Mouse (Mus musculus): ENCODE measurements at regions not wholly inside any gene's neighbourhood (a gene's known extent, or its start where the extent isn't known, plus 50 kb on each side); places are given as distances from the start of the nearest gene placed in this dataset.
A peak's percentile ranks its signal among the peaks of the same experiment; 100 is the strongest.

DNA sequence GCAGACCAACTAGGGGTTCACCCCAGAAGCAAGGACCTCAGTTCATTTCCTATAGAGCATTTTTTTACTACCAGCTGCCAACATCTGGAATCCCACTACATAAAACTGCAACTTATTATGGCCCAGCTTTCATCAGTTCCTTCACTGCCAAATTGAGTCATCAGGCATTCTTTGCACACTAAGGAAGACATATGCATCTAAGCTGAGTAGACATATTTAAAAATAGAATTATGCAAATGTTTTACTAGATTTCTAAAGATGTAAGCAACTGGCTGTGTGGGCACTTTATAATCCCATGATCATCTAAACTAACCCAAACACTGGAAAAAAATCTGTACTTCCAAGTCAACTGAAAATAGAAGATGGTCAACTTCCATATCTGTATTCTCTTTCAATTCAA is 415.9 kb upstream of the Rarb start:
- DNase-seq (ENCODE audit: low spot score): no peak

DNA sequence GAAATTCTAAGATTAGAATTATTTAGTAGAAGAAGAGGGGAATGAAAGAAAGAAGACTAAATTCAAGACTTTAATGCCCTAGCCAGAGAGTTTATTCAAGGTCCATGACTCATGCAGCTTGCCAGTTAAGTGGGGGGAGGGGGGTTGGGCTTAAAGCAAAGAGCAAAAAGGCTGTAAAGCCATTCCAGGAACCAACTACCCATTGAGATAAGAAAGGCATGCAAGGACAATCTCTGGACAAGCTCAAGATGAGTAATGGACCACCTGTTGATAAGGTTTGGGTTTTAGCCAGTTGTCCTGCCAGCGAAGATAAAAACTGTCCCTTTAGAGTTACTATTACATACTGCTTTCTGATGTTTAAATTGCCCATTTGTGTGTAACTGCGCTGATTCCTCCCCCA is 392.5 kb upstream of the Rarb start:
- DNase-seq (ENCODE audit: low spot score): no peak

DNA sequence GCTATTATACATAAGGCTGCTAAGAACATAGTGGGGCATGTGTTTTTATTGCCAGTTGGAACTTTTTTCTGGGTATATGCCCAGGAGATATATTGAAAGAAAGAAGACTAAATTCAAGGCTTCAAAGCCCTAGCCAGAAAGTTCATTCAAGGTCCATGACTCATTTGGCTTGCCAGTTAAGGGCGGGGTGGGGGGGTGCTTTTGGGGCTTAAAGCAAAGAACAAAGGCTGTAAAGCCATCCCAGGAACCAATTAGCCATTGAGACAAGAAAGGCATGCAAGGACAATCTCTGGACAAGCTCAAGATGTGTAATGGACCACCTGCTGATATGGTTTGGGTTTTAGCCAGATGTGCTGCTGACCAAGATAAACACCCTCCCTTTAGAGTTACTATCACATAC is 386.7 kb upstream of the Rarb start:
- DNase-seq (ENCODE audit: low spot score): no peak

DNA sequence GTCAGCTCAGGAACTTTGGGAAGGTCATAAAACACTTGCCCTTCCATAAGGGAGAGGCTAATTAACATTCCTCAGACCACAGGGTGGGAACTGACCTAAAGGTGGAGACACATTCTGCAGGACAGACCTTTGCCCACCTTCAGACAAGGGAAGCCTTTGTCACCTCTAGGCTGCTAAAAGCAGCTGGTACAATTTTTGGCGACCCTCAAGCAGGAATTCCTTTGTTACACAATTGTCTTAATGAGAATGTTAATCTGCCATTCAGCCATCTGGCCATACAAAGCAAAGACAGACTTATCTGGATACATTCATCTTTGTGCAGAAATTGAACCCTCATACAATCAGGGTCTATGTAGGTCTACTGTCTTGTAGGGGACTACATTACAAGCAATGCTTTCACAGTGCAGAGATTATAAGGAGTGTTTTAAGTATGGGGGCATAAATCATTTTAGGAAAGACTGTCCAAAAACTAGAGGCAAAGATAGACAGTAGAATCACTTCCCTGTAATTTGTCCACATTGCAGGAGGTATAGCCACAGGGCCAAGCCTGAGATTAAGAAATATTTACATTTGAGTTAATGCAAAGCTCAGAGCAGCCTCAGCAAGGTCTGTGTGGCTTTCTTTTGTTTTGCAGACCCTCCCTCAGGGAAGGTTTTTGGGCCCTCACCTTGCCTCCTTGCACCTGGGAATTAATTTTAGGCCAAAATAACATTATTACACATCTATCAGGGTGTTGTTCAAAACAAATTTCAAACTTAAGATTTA is 384.5 kb upstream of the Rarb start:
- no peak for DNase-seq (ENCODE audit: low spot score)

DNA sequence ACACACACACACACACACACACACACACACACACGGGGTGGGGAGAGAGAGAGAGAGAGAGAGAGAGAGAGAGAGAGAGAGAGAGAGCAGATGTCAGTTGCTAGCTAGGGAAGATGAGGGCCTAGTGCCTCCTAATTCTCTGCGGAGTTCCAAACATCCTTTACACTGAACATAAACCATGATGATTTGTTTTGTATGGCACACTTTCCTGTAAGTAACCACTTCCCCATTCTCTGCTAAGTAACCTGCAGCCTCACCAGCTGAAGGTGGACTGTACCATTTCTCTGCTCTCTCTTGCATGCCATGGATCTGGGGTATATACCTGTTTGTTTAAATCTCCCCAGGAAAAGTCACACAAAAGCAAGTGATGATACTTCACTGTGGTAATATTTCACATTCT is 374.0 kb upstream of the Rarb start:
- DNase-seq (ENCODE audit: low spot score): no peak

DNA sequence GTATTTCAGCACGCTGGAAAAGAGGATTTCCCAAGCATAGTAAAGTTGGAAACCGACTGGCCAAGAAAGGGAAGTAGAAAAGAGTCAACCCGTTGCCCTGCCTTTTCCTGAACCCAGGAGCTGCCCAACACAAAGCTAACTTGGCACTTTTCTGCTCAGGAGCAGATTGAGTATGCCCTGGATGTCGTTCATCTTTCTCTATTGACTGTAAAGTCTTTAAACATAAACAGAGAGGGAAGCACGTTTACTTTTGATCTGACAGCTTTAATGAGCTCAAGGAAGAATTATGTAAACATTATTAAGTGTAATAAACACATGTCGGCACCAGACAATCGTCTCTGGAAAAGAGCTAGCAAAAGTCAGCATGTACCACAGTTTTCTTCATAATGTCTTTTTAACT is 354.3 kb upstream of the Rarb start:
- no peak for DNase-seq (ENCODE audit: low spot score)

DNA sequence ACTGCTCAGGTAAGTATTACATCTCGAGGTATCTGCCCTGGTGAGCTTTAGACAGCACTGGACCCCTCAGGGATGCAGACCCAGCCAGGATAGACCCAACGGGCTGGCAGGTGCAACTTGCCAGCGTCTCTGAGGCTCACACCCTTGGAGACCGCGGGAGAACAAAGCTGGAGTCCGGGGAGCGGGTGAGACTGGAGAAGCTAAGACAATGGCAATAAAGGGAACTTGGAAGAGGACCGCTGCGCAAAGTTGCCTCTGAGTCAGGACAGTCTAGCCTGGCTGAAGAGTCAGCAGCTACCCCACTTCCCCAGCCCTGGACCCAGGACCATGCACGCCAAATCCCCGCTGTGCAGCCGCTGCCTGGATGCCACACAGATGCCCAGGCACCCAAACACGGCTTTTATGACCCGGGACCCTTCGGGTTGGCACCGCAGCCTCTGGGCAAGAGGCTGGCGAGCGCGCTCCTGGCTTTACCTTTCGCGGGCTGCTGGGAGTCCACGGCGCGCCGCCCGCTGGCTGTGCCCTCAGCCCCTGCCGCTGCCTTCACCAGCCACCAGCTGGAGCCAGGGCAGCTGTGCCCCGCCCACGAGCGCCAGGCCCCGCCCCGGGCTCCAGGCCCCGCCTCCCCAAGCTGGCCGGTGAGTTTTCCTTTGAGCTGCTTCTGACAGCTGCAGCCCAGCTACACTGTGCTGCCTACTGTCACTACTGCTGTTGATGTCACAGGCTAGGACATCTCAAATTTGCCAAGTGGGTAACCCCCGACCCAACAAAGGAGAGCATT is 353.6 kb upstream of the Rarb start:
- DNase-seq (ENCODE audit: low spot score): peak; percentile 19

DNA sequence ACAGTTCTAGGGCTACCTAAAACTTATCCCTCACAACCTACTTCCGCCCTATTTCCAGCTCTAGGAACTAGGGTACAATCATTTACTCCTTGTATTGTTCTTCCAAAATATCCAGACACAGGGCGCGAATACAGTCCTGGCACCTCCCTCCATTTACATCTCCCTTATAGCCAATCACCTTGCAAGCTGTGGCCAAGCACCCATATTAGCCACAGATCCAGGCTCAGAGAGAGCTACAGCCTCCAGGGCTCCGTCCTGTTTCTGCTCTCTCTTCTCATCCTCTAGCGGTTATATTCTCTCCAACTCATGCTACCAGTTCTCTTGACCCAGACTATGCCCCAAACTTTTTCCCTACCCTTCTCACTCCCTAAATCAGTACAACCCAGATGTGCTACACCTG is 352.9 kb upstream of the Rarb start:
- DNase-seq (ENCODE audit: low spot score): no peak

DNA sequence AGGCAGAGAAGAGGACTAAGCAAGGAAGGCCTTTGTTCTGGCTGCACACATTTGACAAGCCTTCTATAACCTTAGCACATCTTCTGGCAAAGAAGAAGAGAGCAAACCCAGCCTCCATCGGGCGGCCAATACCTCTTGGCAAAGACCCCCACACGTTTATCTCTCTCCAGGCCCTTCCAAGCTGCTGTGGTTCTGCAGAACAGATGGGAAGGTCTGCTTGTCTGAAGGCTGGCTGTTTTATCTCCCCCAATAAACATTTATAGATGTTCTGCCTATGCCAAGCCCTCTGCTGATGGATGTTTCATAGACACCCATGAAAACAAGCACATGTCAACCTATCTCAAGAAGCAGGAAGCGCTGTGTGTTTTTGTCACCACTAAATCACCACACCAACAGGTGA is 339.4 kb upstream of the Rarb start:
- DNase-seq (ENCODE audit: low spot score): no peak

DNA sequence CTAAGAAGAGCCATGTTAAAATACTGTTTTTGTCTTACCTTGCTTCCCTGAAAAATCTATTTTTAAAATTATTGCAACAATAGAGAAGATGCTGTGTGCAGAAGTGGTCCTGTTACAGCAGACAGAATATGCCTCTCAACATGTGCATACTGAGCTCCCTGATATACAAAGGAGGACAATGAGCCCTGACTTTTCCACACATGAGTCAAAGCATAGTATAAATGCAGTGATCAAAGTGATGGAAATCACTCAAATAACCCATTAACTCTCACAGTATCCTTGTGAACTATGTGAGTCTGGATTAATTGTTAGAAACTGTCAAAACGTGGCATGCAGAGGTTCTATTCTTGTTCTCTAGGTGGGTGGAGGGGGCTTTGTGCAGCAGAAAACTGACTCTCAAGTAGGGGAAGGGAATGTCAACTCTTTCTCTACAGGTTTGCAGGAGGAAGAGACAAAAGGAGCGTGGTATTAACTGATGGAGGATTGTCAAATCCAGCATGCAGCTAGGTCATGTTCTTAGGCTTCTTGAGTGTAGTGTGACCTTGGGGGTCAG is 337.5 kb upstream of the Rarb start:
- DNase-seq (ENCODE audit: low spot score): no peak

DNA sequence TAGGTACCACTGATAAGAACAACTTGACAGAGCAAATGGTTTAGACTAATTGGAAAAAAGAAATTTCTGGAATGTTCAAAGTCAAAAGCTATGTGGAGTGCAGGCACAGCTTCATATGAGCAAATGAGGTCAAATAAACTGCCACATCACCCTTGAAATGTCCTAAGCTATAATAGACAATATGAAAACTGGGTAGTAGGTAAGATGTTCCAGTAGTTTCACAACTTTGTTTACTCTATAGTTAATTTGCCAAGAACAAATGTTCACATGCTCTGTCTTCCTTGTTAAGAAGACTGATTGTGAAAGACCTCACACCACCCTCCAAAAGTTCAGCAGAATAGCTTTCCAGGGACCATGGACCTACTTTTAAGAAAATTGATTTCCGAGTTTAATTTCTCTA is 301.7 kb upstream of the Rarb start:
- DNase-seq (ENCODE audit: low spot score): no peak

DNA sequence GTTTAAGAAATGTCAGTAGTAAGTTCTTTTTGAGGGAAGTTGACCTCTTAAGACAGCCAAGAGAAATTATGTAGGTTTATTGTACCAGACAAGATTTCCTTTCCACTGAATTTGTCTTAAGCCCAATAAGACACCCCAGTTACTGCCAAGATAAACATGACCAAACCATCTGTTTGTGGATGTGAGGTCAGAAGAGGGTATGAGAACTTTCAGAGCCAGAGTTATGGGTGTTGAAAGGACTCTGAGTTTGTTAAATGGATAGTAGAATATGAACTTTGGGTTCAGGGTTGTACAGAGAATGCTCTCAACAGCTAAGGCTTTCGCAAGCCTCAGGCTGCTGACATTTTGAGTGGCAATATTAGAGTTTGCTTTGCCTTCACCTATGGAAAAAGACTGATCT is 287.7 kb upstream of the Rarb start:
- no peak for DNase-seq (ENCODE audit: low spot score)

DNA sequence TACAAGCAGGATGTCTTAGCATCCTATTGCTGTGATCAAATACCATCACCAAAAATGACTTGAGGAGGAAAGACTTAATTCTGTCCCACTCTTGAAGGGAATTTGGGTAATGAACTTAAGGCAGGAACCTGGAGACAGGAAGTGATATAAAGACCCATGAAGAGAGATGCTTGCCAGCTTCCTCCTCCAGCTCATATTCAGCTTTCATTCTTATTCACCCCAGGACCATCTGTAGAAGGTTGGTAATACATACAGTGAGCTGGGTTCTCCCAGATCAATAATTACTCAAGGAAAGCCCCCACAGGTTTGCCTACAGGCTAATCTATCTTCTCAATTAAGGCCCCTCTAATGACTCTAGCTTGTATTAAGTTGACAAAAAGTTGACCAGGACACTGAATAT is 283.5 kb upstream of the Rarb start:
- no peak for DNase-seq (ENCODE audit: low spot score)

DNA sequence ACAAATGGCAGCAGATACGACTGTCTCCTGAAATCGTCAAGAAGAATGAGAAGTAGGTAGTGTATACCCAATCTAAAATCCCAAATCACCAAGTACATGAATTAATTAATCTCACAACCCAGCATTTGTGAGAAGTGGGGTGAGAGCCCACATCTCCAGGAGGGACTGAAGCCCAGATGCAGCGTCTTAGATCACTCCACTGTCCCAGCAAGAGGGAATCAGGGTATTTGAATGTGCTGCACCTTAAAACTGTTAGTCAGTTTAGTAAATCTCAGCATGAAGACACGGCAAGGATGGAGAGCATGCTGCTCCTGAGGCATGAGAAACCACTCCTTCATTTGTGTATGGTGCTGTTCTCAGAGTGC is 271.6 kb upstream of the Rarb start:
- DNase-seq (ENCODE audit: low spot score): no peak

DNA sequence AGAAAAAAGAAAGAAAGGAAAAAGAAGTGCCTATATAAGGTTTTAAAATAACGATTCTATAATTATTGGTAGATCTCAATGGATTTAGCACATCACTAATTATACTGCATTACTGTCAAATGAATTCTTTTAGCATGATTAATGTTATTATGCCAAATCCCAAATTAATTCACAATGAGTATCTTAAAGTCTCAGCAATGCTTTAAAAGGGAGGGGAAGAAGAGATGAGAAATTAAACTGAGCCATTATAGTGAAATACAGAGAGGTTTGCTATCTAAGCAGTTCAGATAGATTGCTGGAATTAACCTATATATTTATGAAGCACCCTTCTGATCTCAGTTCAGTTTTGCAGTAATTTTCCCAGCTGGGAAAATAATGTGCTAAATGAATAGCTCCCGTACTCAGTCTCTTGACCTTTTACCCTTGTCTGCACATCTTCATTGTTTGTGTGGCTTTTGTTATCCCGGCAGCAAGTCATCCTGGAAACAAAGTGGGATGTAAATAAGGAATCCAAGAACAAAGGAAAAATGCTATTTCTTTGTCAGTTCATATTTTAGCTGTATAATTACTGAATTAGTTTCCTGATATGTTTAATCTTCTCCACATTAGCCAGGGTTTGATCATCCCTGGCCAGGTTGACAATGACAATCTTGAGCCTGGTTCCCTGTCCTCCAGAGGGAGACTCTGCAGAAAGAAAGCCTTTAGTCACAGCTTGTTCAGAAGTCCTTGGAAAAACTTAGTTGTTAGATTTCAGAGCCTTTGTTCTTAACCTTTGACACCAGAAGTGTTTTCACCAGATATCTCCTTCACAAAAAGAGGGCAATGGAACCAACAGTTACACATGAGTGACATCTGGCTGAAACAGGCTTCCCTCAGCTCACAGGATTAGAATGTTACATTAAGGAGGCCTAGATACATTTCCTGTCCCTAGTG is 270.9 kb upstream of the Rarb start:
- no peak for DNase-seq (ENCODE audit: low spot score)

DNA sequence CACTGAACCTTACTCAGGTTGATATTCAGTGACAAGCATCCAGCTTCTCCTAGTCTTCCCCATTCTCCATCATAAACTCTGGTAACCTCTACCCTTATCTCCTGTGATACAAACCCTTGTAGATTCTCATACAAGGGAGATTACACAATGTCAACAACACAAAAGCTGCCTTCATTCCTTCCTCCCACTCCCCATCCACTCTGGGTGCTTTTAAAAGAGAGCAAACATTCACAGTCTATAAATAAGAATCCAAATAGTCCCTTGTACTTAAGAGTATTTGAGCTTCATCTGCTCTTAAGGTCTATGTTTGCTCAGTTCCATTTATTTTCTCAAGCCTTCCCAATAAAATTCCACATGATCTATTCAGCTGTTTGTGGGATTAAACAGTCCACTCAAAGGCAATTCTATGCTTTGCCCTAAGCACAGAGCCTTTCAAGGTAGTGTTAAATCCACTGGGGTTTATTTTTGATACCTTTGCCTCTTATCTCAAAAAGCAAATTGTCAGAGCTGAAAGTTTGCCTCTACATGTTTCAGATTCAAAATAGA is 270.2 kb upstream of the Rarb start:
- DNase-seq (ENCODE audit: low spot score): no peak

DNA sequence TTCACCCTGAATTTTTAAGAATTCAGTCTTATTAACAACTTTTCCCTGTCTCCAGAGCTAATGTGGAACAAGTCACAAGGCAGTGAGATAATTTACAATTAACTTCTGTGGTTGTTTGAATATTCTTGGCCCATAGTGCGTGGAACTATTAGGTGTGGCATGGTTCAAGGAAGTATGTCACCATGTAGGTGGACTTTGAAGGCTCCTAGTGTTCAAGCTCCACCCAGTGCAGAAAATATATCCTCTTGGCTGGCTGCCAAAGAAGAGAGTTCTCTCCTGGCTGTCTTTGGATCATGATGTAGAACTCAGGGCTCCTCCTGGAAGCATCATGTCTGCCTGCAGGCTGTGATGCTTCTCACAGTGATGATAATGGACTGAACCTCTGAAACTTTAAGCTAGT is 268.9 kb upstream of the Rarb start:
- DNase-seq (ENCODE audit: low spot score): no peak

DNA sequence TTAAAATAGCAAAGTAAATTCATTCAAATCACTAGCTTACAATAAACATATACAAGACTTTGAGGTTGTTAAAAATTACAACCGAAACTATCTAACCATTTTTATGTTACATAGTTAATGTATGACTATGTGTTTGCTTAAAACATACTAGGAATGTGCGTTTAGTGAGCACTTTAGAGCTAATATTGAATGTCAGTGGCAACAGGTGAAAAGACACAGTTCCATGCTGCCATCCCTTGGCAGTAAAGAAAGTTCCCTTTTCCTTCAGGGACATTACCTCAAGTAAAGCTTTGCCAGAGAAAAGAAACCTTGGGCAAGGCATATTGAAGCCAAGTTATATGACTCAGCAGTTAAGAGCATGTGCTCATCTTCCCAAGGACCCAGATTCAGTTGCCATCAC is 265.0 kb upstream of the Rarb start:
- DNase-seq (ENCODE audit: low spot score): no peak

DNA sequence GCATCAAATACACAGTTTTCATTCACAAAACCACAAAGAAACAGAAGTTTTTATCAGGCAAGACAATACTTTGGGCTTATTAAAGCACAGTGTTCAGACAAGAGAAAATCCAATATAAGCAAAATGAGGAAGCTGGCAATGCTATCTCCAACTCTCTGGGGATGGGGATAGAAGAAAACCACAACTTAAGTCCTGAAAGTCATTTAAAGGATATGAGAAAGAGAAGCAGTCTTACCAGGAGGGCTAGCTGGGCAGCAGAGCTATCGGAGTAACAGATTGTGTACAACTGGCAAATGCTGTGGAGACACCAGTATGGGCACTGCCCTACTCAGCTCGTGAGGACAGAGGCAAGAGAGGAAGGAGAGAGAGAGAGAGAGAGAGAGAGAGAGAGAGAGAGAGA is 262.9 kb upstream of the Rarb start:
- no peak for DNase-seq (ENCODE audit: low spot score)

DNA sequence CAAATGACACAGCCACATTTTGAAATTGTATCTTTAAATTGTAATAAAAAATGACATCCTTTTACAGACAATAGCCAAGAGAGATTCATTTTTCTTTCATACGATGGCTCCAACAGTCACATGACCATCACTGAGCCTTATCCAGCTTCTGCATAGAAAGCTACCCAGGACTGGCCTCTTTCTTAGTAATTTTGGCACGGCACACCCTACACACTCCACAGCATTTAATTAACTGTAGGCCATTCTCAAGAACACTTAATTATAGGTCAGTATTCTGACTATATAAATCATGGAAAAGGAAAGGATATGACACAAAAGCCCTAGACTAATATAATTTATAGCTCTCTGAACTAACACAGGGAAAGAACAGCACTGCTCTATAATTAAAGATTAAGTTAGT is 260.6 kb upstream of the Rarb start:
- DNase-seq (ENCODE audit: low spot score): no peak

DNA sequence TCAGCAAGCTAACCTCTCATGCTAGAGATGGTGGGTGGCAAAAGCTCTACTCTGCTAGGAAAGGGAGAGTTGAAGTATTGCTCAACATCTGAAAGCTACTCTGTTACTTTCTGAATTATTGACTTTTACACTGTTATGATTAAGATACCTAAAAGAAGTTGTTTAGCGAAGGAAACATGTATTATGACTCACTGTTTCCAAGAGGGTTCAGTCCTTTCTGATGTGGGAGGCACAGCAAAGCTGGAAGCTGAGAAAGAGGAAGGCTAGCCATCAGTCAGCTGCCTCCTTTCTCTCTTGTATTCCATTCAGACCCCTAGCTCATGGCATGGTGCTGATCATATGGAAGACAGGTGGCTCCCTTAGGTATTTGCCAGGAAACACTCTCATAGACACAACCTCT is 242.4 kb upstream of the Rarb start:
- no peak for DNase-seq (ENCODE audit: low spot score)

DNA sequence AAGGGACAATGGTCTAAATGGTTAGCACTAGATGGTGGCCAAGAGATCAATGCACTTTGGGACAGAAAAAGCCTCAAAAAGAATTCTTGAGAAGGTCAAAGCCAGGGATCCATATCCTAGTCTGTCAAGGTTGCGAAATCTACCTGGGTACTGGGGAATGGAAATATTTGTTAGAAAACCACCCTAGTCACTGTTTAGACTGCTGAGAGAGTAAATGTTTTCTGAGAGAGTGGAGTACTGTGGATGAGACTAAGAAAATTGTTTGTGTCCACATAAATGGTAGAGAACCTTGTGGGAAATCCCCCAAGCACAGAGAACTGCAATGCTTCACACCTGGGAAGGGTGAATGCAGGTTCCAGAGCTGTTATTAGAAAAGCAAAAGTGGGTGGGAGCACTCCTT is 239.5 kb upstream of the Rarb start:
- DNase-seq (ENCODE audit: low spot score): no peak
